Mouse (Mus musculus) cerebellum, adult 2 months (tissue): ENCODE data around the gene Myh11. TPM values are rescaled to one million over a fixed set of nuclear protein-coding genes. Genes with fewer than 3 reads are reported as not detected.

ENCODE experiments used
- DNase-seq, 2 experiments: peaks; one replicate each; pipeline ENCODE4 v3.0.0; 2021
- H3K27ac ChIP-seq: fragments of 200-500 bp; 2 replicates; pipeline ENCODE4 v1.5.1; 2012; ENCODE audit warnings: low read length, control low read depth, inconsistent platforms; ENCODE audit not compliant: insufficient read depth
- H3K27me3 ChIP-seq: fragments of 200-500 bp; 2 replicates; pipeline ENCODE4 v1.6.1; 2012; ENCODE audit warnings: inconsistent platforms, mild to moderate bottlenecking, low read length, moderate library complexity; ENCODE audit not compliant: control insufficient read depth, insufficient read depth
- H3K4me1 ChIP-seq: fragments of 200-500 bp; 2 replicates; pipeline ENCODE4 v1.6.1; 2011; ENCODE audit warnings: low read length; ENCODE audit not compliant: control insufficient read depth, insufficient read depth
- H3K4me3 ChIP-seq: fragments of 200-500 bp; replicated peaks from 2 replicates; pipeline ENCODE3; 2011; ENCODE audit warnings: mild to moderate bottlenecking, low read depth, low read length, control low read depth; ENCODE audit not compliant: insufficient read depth
- CTCF ChIP-seq: fragments of 200-500 bp; IDR thresholded peaks from 2 replicates; pipeline ENCODE4 v1.5.1; 2011; ENCODE audit warnings: low read depth, mild to moderate bottlenecking, control low read depth, low read length, moderate library complexity, borderline replicate concordance; ENCODE audit not compliant: insufficient read depth
- POLR2A ChIP-seq: fragments of 200-500 bp; IDR thresholded peaks from 2 replicates; pipeline ENCODE4 v1.6.1; 2011; ENCODE audit warnings: low read length, control low read depth, borderline replicate concordance; ENCODE audit not compliant: insufficient read depth
- WGBS: fragments of 180-500 bp; shearing (Covaris S2); methylation state at CpG from one replicate; pipeline ENCODE4 v1.1.7; 2018; 5-methylcytosine and 5-hydroxymethylcytosine counted together
- polyA plus RNA-seq: library from polyadenylated mRNA; depleted of rRNA; stranded (reverse); fragments of >200 nt; gene quantifications from 2 replicates; pipeline ENCODE4 v1.2.3, GENCODE M21; 2012

The Myh11 gene
- polyA plus RNA-seq, 1 experiment: 5.3 TPM

DNA sequence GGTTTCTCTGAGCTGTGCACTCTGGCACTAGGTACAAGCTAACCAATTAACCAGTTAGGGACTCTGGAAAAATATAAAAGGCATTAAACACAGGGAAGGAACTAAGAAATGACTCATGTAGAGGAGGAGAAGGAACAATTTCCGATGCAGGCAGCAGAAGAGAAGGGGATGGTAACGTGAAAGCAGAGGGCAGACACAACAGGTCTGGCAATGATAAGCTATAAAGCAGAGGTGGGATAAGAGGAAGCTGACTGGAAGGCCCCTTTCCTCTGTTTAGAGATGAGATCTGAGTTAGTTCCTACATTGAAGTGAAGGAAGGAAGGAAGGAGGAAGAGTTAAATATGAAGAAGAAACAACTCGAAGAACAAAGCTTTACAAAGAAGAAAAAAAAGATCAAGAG is 18.7 kb upstream of the Myh11 start:
- TF ChIP-seq POLR2A (no peak), CTCF (no peak)
- no peak overlapping the region for H3K27ac ChIP-seq
- no peaks in the 10 kb centered on the region; the same call in 1 of the 2 replicates for H3K4me1 ChIP-seq
- H3K27me3 ChIP-seq: no peaks in the 10 kb centered on the region
- 91% methylated on average over 3 of the region's 3 CpGs for WGBS
- no peak for DNase-seq
- no peak overlapping the region for H3K4me3 ChIP-seq

DNA sequence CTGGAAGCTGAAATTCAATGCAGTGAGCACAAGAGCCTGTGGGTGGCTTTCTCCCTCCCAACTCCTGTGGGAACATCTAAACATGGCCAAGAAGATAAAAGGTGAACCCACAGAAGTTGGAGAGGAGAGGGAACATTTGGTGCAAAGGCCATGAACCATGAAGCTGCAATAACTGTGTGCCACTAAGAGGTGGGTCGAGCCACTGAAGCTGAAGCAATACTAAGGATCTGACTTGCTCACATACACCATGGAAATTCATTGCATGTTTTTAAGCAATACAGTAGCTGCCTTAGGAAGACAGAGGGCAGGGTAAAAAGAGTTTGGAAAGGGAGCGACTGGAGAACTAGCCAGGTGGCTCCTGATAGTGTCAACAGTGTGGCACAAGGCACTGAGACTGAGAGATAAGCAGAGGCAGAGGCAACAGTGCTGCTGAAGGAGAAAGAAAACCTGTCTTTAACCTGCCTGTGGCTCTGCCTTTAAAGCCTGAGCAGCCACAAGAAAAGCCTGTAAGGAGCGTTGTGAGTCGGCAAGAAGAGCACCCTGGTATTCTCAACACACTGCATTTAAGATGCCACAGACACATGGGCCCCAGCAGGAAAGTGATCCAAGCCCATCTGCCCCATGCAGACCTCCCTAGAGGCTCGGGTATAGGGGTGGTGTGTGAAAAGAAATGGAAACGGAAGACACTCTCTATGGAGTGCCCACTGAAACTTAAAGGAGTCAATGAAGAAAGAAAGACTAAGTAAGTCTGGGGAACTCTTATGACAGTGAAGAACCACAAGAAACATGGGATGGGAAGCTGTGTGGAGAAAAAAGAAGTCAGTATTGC is 17.3 kb upstream of the Myh11 start:
- no peaks in the 10 kb centered on the region for H3K4me1 ChIP-seq
- no peak for DNase-seq
- TF ChIP-seq CTCF: no peak
- TF ChIP-seq POLR2A: no peak
- H3K27ac ChIP-seq: no peak overlapping the region
- 76% methylated on average over 6 of the region's 6 CpGs for WGBS
- H3K27me3 ChIP-seq: no peaks in the 10 kb centered on the region
- H3K4me3 ChIP-seq: no peak overlapping the region

DNA sequence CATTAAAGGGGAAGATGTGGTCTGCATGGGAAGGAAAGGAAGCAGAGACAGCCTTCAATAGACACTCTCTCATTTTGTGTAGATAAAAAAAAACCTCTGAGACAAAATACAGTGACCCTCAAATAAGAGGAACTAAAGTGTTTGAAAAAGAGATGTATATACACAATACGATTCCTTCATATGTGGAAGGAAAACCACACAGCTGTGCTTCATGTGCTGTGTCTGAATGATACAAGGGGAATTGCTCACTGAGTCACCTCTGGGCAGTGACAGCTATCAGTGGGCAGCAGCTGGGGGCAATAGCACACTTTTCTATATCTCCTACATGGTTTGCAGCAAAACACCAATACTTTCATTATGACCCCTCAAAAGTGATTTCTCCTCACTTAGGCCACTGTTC is 16.2 kb upstream of the Myh11 start:
- WGBS: 90% methylated on average over 1 of the region's 1 CpGs
- DNase-seq: no peak
- Histone ChIP-seq H3K27me3 (no peaks in the 10 kb centered on the region), H3K4me1 (no peaks in the 10 kb centered on the region), H3K4me3 (no peak overlapping the region), H3K27ac (no peak overlapping the region)
- TF ChIP-seq CTCF (no peak), POLR2A (no peak)

DNA sequence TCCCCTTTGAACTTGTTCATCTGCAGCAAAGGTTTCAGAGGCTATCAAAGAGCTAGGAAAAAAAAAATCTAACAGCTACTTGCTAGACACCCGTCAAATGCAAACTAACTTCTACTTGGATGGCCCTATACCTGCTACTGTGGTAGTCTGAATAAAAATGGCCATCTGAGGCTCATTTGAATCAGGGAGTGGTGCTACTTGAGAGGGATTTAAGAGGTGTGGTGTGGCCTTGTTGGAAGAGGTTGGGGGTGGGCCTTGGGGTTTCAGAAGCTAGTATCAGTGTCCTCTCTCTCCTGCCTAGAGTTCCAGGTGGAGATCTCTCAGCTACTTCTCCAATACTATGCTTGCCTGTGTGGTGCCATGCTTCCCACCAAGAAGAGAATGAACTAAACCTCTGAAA is 15.3 kb upstream of the Myh11 start:
- Histone ChIP-seq H3K4me1 (no peaks in the 10 kb centered on the region), H3K4me3 (no peak overlapping the region), H3K27me3 (no peaks in the 10 kb centered on the region), H3K27ac (no peak overlapping the region)
- WGBS: 91% methylated on average over 1 of the region's 1 CpGs
- no peak for TF ChIP-seq CTCF
- TF ChIP-seq POLR2A: no peak
- no peak for DNase-seq

DNA sequence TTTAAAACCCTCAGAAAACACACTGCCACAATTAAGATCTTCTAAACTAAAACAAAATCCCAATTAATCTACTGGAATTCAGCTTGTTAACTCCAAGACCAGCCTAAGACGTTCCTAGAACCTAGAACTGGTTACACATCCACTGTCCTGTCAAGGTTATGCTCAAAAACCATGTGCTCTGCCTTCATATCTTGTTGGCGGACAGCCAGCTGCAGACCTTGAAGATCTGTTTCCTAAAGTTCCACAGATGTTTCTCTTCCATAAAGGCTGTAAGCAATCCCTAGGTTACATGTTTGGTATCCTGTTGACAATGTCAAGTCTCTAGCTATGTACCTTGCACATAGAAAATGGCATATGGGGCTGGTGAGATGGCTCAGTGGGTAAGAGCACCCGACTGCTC is 13.6 kb upstream of the Myh11 start:
- no peak for TF ChIP-seq CTCF
- no peak for TF ChIP-seq POLR2A
- H3K4me3 ChIP-seq: no peak overlapping the region
- no peak for DNase-seq
- 89% methylated on average over 3 of the region's 3 CpGs for WGBS
- no peaks in the 10 kb centered on the region for H3K27me3 ChIP-seq
- H3K27ac ChIP-seq: no peak overlapping the region
- no peaks in the 10 kb centered on the region for H3K4me1 ChIP-seq

DNA sequence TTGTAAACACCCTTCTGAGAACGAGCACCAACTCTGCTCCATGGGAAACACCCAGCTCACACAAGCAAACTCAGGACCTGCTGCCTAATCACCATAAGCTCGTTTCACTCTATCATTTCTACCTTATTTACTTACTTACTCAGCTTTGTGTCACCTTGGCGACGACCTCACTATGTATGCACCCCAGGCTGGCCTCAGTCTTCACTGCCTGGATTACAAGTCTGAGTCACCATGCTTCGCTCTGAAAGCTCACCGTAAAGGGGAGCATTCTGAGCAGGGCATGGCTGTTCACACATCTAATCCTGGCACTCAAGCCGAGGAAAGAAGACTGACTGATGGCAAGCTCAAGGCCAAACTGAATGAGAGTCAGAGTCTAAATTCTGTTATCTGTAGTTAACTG is 12.5 kb upstream of the Myh11 start:
- H3K27ac ChIP-seq: no peak overlapping the region
- no peak for TF ChIP-seq POLR2A
- TF ChIP-seq CTCF: no peak
- no peaks in the 10 kb centered on the region for H3K4me1 ChIP-seq
- H3K4me3 ChIP-seq: no peak overlapping the region
- no peaks in the 10 kb centered on the region for H3K27me3 ChIP-seq
- WGBS: 74% methylated on average over 7 of the region's 7 CpGs
- no peak for DNase-seq

DNA sequence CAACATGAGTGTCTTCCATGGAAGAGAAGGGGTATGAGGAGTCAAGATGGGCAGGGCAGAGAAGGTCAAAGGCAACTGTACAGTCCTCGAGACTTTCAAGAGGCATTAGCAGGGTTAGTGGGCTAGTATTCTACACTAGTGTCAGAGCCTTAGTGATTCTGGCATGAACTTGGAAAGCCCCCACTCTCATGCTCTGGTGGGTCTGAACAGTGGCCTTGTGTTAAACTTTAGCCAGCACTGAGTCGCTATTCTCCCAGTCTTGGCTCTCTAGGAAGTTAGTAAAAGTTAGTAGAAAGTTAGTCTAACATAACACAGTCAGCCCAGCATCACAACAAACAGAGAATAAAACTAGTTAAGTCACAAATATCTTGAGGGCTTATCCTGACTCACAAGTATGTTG is 12.0 kb upstream of the Myh11 start:
- no peak overlapping the region for H3K27ac ChIP-seq
- no peak overlapping the region for H3K4me3 ChIP-seq
- WGBS: 56% methylated on average over 2 of the region's 2 CpGs
- TF ChIP-seq POLR2A (no peak), CTCF (no peak)
- no peak for DNase-seq
- no peaks in the 10 kb centered on the region for H3K27me3 ChIP-seq
- H3K4me1 ChIP-seq: no peaks in the 10 kb centered on the region

DNA sequence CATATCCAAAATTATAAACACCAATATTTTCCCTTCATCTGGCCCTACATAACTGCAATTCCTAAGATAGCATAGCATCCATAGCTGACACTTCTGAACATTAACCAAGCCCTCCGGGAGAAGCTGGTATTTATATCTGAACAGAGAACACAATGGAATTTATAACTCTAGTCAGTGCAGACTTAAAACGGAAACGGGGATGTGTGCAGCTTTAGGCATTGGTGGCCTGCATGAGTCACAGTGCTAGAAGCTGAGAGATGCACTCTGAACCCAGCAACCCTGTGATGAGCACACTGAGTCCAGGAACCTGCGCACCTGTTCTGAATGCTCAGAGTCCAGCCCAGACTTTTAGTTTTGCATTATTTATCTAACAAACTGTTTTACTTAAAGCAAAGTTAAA is 7.3 kb upstream of the Myh11 start:
- no peaks in the 10 kb centered on the region for H3K4me1 ChIP-seq
- no peak overlapping the region for H3K27ac ChIP-seq
- H3K4me3 ChIP-seq: no peak overlapping the region
- WGBS: 94% methylated on average over 4 of the region's 4 CpGs
- no peak for DNase-seq
- TF ChIP-seq CTCF (no peak), POLR2A (no peak)
- H3K27me3 ChIP-seq: no peaks in the 10 kb centered on the region
